Mouse (Mus musculus) adrenal gland, adult 8-10 months (tissue): ENCODE measurements at regions not wholly inside any gene's neighbourhood (a gene's known extent, or its start where the extent isn't known, plus 50 kb on each side); places are given as distances from the start of the nearest gene placed in this dataset.

Experiments used
- DNase-seq: peaks from one replicate; pipeline ENCODE4 v3.0.0; 2022

- DNase-seq, result no peak
Observed at GRCm38 (mm10) chr3:132237344-132237743, 152.3 kb downstream of the Dkk2 start.

DNA sequence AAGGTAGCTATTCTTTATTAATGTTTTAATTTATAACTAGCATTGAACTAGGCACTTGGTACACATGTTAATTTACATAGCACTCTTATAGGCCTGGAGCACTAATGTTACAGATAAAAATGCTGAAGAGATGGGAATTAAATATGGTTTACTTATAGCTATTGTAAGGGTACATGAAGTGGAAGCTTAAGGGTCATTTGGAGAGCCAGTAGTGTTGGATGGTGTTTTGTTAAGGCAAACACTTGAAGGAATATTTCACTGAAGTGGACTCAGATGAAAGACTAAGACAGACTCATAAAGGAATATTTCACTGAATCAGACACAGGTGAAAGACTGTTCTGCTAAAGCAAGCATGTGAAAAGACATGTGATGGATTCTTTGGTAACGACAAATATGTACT lies 172.7 kb downstream of the Dkk2 start:
- DNase-seq, result no peak

DNA sequence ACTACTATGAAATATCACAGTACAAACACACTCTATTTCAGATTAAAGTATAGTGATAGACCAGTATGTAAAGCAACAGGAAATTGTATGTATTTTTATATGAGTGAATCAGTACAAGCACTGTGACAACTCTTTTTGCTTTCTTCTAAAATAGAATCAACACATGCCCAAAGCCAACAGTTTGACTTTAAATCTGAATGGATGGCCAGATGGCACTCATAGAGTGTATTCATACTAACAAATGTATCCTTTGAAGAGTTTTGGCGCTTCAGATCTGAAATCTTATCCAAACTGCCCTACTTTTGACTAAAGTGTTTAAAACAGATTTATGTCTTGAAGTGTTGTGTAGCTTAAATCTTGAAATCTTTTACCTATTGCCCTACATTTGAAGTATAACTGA lies 184.5 kb downstream of the Dkk2 start:
- no peak for DNase-seq

DNA sequence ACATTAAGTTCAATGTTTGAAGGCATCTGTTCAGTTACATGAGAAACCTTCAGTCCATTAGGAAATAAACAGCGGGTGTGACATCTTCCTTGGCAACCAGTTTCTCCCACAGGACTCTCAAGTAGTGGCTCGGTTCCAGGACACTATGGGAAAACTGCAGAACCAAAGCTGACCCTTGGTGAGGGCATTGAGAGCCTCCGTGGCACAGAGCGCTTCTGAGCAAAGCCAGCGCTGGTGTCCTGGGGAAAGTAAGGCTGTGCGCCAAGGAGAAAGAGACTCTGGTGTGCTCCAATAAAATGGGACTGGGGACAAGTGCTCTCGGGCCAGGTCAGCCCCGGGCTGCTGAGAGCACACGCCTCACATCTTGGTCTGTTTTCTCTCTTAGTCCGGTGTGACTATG lies 189.7 kb downstream of the Dkk2 start:
- peak; percentile 1 for DNase-seq

DNA sequence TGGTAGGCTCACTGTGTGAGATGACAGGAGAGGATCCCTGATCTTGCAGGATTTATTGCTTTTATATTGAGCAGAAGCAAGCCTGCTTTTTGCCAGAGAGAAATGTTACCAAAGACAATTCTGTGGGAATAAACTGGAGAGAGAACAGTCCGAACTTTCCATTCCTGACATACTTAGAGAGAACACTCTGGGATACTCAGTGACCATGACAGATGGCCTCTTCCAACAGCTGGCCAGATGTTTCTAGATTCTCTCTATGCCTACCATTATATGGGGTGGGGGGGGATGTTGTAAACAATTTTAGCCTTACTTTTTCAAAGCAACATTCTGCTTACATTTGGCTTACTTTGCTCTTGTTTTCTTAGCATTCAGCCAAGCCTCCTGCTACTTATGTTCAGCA lies 192.7 kb downstream of the Dkk2 start:
- DNase-seq, result no peak

- DNase-seq, result no peak
Observed at GRCm38 (mm10) chr3:132287714-132288113, 202.6 kb downstream of the Dkk2 start.

DNA sequence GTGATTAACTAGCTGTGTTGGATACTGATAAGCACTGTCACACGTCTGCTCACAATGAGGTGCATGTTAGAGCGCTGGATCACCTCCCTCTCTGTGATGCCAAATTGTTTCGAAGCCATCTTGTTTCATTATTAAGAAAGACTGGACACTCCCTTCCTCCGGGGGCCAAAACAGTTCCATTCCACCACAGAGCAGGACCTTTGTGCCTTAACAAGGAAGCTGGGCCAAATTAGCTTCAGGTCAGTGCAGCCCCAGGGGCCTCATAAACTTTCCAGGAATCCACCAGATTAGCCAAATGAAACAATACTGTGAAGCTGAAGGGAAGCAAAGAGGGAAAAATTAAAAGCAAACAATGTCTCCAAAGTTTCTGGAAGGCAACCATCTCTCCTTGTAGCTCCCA lies 241.9 kb downstream of the Dkk2 start:
- no peak for DNase-seq

- DNase-seq, result no peak
Observed at GRCm38 (mm10) chr3:132343625-132344024, 258.5 kb downstream of the Dkk2 start.

DNA sequence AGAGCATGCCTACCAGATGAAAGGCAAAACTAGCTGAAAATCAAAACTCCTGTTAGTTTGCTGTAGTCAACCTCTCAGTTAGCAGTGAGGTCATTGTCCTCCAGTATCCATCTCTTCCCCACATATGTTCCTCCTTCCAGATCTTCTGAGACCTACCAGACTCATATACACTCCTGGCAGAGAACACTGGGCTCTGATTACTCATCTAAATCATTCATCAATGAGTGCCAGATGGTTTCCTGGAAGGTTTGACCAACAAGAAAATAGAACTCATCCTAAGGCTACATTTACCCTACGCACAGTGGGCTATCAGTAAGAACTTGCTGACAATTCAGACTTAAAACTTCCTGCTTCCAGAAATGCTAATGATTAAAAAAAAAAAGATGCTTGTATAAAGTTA lies 260.8 kb downstream of the Dkk2 start:
- DNase-seq, result no peak

DNA sequence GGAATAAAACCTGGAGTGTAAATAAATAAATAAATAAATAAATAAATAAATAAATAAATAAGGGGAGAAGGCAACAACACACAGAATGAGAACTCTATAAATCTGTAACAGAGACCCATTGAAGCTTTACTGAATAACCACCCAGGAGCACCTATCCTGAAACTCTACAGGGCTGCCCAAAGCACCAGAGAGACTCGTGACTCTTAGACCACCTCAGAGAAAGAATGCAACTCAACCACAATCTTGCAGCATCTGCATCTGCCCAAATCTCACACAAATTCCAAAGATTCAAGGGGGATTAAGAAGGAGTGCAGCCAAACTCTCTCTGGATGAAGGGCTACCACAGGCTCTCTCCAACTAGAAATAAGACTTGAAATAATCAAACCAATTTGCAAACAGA lies 264.5 kb downstream of the Dkk2 start:
- no peak for DNase-seq

- no peak for DNase-seq
Observed at GRCm38 (mm10) chr3:132353204-132353603, 268.1 kb downstream of the Dkk2 start.

GRCm38 (mm10) chr3:132359596-132359995 lies 270.0 kb upstream of the Gimd1 start:
- DNase-seq, result no peak

- no peak for DNase-seq
Observed at GRCm38 (mm10) chr3:132375579-132375978, 254.0 kb upstream of the Gimd1 start.

DNA sequence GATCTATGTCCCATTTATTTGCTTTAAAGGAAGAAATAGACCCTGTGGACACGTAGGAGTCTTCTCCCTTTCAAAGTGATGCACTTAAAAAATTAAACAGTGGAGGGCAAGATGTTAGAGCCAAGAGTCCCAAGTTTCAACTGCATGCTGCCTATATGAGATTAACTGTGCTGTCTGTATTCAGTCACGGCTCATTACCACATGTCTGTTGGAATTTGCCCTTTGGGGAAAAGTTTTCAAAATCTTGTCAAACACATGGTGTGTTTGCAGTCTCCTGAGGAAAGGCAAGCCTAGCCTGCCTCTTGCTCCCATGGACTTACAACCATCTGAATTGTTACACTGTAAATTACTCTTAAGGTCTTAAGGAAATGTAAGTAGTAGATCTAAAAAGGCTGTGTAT lies 211.9 kb upstream of the Gimd1 start:
- DNase-seq, result no peak

DNA sequence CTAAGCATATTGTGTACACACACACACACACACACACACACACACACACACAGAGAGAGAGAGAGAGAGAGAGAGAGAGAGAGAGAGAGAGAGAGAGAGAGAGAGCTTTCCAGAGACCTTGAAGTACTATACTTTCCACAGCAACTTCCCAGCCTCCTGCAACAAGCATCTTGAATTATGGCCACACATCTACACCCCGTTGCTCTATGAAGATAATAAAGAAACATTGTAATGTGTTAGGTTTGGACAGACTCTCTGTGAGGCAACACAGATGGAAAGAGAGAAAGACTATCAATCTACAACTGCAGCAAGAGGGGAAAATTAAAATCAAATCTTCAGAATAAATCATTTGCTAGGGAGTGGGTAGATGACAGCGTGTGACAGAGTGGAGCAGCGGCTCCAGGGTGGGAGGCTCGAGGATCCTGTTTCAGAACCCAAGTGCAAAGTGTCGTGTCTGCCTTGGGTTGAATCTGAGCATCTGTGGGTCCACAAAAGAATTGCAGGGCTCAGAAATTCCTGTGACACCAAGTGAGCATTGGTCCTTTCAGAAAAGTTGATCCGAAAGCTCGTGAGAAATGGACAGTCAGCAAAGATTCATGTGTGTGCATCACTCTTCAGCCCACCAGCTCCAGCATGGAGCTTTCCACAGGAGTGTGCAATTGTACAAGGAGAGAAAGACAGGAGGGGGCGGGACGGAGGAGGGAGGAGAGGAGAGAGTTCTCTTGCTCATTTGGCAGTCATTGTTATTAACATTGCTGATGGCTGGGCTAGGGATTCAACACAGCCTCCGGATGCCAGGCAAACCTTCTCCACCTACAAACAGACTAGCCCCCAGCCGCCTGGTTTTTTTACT lies 203.6 kb upstream of the Gimd1 start:
- no peak for DNase-seq

DNA sequence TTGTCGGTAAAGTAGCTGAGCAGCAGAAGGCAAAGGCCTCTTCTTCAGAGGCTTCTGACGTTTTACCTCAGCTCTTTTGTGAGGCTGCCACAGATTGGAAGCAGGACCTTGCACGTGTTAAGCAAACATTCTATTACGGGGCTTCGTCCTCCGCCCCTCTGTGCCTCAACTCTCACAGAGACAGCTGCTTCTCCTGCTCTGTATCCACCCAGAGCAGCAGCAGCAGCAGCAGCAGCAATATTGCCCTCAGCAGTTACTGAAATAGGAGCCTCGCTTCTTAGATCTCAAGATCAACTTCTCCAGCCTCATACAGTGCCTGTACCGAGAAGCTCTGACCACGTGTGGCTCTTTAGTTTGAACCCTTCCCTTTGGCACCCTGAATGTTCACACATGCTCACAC lies 202.4 kb upstream of the Gimd1 start:
- DNase-seq, result no peak

- peak; percentile 5 for DNase-seq
Observed at GRCm38 (mm10) chr3:132428148-132428547, 201.5 kb upstream of the Gimd1 start.

DNA sequence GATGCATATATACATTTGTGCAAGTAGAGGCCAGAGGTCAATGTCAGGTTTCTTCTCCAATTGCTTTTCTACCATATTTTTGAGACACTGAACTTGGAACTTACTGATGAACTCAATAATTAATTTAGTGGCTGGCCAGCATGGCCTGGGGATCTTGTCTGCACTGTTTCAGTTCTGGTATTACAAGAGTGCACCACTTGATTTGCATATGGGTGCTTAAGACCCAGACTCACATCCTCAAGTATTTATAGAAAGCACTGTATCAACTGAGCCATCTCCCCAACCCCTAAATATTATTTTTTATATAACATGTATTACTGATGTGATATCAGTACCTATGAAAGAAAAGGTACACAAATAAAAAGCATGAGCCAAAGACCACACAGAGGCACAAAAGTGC lies 197.8 kb upstream of the Gimd1 start:
- DNase-seq, result no peak

- no peak for DNase-seq
Observed at GRCm38 (mm10) chr3:132441226-132441625, 188.4 kb upstream of the Gimd1 start.

- no peak for DNase-seq
Observed at GRCm38 (mm10) chr3:132453927-132454326, 175.7 kb upstream of the Gimd1 start.

- DNase-seq, result no peak
Observed at GRCm38 (mm10) chr3:132462348-132462959, 167.2 kb upstream of the Gimd1 start.

GRCm38 (mm10) chr3:132471070-132471469 lies 158.6 kb upstream of the Gimd1 start:
- DNase-seq, result no peak

DNA sequence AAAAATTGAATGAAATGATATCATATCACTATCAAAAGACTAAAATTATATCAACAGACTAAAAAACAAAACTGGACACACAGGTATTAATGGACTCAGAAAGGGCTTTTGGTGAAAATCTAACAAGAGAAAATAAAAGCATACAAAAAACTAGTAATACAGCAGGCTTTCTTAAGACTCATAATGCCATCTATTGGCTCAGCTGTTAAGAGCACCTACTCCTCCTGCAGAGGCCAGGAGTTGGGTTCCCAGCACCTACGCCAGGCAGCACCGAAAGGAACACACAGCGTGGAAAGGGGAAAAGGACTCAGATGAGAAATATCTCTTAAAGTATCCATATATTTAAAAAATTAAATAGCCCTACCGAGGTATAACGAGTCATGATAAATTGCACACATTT lies 151.9 kb upstream of the Gimd1 start:
- no peak for DNase-seq

DNA sequence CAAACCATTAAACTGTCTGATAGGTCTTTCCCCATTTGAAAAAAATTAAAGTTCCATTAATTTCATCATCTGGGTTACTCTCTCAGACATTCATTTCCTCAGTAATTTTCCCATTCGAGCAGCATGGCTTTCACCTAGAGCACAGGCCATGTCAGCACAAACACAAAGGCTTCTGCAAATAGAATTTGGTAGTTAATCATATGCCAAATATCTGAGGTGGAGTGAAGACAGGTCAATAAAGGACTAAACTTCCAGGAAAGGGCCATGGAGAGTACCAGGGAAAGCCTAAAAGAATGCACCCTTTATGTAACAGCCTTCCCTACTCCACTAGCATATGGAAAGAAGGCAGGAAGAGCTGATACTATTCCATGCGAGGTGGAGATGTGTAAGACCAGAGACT lies 150.3 kb upstream of the Gimd1 start:
- no peak for DNase-seq
